Mouse (Mus musculus): ENCODE results near the gene Rbfox1. TPM values are rescaled to one million over a fixed set of nuclear protein-coding genes. Genes with fewer than 3 reads are reported as not detected.

The Rbfox1 gene
- total RNA-seq, 2 experiments from 2014 or later = not detected

DNA sequence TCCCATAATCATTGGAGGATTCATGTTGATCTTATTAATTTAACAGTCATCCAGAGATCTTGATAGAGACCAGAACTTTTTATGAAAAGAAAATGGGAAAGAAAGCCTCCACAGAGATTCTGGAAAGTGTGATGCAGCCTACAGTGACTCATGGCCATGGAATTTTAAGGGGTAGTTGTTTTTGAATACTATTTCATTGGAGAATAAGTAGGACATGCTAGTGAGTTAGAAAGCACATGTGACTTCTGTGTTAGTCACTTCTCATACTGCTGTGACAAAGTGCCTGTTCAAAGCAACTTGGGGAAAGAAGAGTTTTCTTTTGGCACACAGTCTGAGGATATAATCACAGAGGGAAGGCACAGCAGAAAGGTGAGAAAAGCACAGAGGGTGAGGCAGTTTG lies 1510.9 kb downstream of the Rbfox1 start:
- ATAC-seq (replicated peaks; ENCODE audit: poor library complexity, severe bottlenecking) = no peak

DNA sequence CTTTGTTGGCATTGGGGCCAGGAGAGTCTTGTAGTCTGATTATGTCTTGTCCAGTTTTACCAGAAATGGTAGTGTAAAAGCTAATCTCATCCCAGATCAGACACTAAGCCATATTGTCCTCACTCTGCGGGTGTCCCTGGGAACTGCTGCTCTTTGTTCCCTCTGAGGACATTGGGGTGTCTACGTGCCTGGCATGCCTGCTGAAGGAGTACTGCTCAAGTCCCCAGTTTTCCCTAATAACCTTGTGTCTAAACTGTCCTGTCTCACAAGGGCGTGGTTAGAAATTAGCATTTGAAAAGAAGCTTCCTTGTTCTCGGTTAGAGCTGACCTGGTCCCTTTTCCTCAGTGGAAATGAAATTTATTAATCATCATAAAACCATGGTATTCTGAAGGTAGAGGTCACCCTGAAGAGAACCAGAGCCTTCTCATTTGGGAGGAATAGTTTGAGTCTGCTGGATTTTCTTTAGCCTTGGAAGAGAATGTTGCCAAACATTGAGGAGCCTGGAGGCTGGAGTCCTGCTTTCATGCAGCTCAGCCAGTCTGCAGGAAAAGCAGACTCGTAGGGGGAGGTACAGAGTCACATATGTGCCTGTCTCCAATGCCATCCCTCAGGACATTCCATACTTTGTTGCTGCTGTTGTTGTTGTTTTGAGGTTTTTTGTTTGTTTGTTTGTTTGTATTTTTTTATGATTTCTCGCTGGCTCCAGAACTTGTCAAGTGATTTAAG lies 1519.8 kb downstream of the Rbfox1 start:
- no peak for ATAC-seq (replicated peaks; ENCODE audit: poor library complexity, severe bottlenecking)

GRCm38 (mm10) chr16:7407862-7408640 lies 1522.9 kb downstream of the Rbfox1 start:
- ATAC-seq (replicated peaks; ENCODE audit: poor library complexity, severe bottlenecking) = no peak

DNA sequence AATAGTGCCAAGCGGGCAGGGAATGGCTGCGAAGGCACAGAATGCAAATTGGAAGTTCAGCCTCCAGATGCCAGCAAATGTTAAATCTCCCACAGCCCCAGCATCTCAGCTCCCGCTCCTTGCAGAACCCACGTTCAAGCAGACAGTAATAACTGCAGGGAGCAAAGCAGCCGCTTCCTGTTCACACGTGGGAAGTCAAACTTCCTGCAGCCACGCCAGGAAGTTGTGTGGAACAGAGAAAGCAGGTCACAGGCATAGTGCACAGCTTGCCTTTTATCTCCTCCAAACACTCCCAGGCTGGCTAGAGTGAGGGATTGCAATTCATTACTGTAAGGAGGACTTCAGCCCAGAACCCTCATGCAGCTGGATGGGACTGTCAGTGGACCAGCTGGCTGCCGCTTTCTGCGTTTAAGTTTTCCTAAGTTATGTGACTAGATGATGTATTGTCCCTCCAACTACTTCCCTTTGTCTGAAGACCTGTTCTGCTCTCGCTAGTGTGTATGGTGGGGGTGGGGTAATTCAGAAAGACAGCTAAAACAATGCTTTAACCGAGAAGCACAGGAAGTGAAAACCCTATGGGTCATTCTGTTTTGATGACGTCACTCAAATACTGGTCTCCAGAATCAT lies 1534.6 kb downstream of the Rbfox1 start:
- ATAC-seq (replicated peaks; ENCODE audit: poor library complexity, severe bottlenecking) = peak; percentile 98

GRCm38 (mm10) chr16:7425386-7426089 lies 1540.4 kb downstream of the Rbfox1 start:
- no peak for ATAC-seq (replicated peaks; ENCODE audit: poor library complexity, severe bottlenecking)

DNA sequence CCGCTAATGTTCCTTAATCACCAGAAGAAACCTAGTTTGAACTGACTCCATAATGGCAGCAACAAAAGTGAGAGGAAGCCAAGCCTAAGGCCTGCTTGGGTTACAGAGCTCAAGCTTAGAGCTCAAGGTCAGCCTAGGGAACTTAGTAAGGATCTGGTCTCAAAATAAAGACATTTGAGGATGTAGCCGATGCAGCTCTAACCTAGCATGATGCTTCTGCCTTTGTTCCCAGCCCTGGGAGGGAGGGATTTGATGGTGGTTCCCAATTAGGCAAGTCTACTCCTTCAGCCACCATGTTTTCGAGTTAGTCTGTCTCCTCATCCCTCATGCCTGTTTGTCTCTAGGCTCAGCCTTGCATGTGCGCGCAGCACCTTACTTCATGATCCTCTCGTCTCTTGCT lies 1548.1 kb downstream of the Rbfox1 start:
- ATAC-seq (replicated peaks; ENCODE audit: poor library complexity, severe bottlenecking) = no peak

- no peak for ATAC-seq (replicated peaks; ENCODE audit: poor library complexity, severe bottlenecking)
Measured at GRCm38 (mm10) chr16:7446791-7447290, 1561.7 kb downstream of the Rbfox1 start.

GRCm38 (mm10) chr16:7447718-7448649 lies 1562.8 kb downstream of the Rbfox1 start:
- ATAC-seq (replicated peaks; ENCODE audit: poor library complexity, severe bottlenecking) = no peak

GRCm38 (mm10) chr16:7451193-7451592 lies 1566.0 kb downstream of the Rbfox1 start:
- no peak for ATAC-seq (replicated peaks; ENCODE audit: poor library complexity, severe bottlenecking)

- ATAC-seq (replicated peaks; ENCODE audit: poor library complexity, severe bottlenecking) = no peak
Measured at GRCm38 (mm10) chr16:7457571-7457970, 1572.4 kb downstream of the Rbfox1 start.
